Mouse (Mus musculus): ENCODE data around the gene 4930415O20Rik.

GRCm38 (mm10) chr15:98535921-98536320, 34.9 kb upstream of the 4930415O20Rik start:
- TF ChIP-seq CTCF (IDR thresholded peaks at IDR 0.05), result no peak
- TF ChIP-seq EP300 (IDR thresholded peaks at IDR 0.05), result no peak
